Mouse (Mus musculus): ENCODE data around the gene Hmgn5. TPM values are rescaled to one million over a fixed set of nuclear protein-coding genes. Genes with fewer than 3 reads are reported as not detected.

Hmgn5 gene
- 169 TPM for polyA plus RNA-seq (2014; fragmentation: Illumina TruSeq; extraction: RNeasy Lipid Tissue Mini Kit (QIAGEN cat#74804); ENCODE audit: low replicate concordance)

GRCm38 (mm10) chrX:109013283-109013682 lies at the start of gene Hmgn5:
Gene Hmgn5, minus strand, starts transcription at chrX:109013404.

Other genes starting within 250 kb of the Hmgn5 start
- gene Brwd3, start 179.0 kb downstream of the Hmgn5 start, polyA plus RNA-seq (2014; fragmentation: Illumina TruSeq; extraction: RNeasy Lipid Tissue Mini Kit (QIAGEN cat#74804); ENCODE audit: low replicate concordance): 20.2 TPM
- 534 TPM for gene Sh3bgrl, start 82.0 kb upstream of the Hmgn5 start, polyA plus RNA-seq (2014; fragmentation: Illumina TruSeq; extraction: RNeasy Lipid Tissue Mini Kit (QIAGEN cat#74804); ENCODE audit: low replicate concordance)
- 14.6 TPM for gene Gm6377, start 183.4 kb upstream of the Hmgn5 start, polyA plus RNA-seq (2014; fragmentation: Illumina TruSeq; extraction: RNeasy Lipid Tissue Mini Kit (QIAGEN cat#74804); ENCODE audit: low replicate concordance)